Mouse (Mus musculus) adrenal gland, adult (tissue): Measurements from ENCODE around the gene Zcchc18.

Experiments used
- DNase-seq, 2 experiments: peaks; one replicate each; pipeline ENCODE4 v3.0.0; 2022 to 2023; ENCODE audit warnings: low spot score in 1 of 2; ENCODE audit not compliant: inconsistent age in 2 of 2

Gene Zcchc18

GRCm38 (mm10) chrX:137038502-137038901, 45.5 kb downstream of the Zcchc18 start:
- no peak for DNase-seq
